Mouse (Mus musculus) cerebellum, adult (tissue): ENCODE measurements around the gene Nrgn.

Experiments
- ATAC-seq: cut with Nextera tagmentation; 2 replicates; pipeline ENCODE4 v1.9.2; 2017; ENCODE audit warnings: mild to moderate bottlenecking, moderate library complexity, mixed read lengths; ENCODE audit not compliant: insufficient number of reproducible peaks, low FRiP score, low TSS enrichment

Gene Nrgn

DNA sequence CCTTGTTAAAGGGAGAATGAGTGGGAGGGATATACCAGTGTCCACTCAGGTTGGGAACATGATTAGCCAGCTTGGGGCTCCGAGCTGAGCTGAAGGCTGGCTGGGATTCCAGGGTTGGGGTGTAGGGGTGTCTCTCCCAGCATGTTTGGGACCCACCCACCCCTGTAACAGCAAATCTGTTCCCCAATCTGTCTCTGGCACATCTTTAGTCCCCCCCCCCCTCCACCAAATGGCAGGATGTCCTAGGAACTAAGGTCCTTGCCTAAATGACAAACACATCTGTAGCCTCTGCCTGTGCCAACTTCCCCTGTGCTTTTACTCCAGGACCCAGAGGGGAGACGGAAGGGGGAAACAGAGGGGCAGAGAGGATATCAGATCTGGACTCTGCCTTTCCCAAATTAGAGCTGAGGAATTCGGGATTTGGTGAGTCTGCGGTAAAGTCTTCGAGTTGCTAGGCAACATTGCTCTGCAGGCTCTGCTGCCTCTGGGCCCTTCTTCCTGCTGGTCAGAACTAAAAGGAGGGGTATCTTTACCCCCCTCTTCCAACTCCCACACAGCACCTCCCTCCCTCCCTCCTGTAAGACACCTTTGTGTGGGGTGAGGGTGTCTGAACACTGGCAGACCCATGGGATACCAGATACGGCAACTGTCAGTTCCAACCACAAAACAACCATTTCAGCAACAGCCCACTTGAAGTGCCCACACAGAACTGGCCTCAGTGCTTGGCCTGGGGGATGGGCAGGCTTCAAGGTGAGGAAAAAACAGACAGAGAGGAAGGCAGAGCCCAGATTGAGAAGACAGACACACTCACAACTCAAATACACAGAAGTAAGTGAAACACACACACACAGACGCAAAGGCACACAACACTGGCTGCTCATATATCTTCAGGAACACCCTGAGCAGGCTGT, 2.4 kb upstream of the Nrgn start, which contains the start of gene Siae:
Gene Siae, plus strand, starts transcription at position 861 of the 911 bp plus-strand sequence.
- no peak for ATAC-seq

DNA sequence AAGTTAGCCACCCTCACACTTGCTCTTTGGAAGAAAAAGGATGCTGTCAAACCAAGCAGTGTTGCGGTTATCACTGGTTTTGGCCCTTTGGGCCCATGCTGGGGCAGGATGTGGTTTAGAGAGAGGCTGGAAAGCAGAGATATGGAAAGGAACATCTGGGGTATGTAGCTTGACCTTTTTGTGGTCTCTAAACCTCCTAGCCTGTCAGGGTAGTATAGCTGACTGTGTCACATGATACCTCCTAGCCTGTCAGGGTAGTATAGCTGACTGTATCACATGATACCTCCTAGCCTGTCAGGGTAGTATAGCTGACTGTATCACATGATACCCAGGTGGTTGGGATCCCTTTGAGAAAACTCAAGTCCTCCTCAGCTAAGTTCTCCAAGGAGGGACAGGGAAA, 1.6 kb upstream of the Nrgn start:
- ATAC-seq: no peak

DNA sequence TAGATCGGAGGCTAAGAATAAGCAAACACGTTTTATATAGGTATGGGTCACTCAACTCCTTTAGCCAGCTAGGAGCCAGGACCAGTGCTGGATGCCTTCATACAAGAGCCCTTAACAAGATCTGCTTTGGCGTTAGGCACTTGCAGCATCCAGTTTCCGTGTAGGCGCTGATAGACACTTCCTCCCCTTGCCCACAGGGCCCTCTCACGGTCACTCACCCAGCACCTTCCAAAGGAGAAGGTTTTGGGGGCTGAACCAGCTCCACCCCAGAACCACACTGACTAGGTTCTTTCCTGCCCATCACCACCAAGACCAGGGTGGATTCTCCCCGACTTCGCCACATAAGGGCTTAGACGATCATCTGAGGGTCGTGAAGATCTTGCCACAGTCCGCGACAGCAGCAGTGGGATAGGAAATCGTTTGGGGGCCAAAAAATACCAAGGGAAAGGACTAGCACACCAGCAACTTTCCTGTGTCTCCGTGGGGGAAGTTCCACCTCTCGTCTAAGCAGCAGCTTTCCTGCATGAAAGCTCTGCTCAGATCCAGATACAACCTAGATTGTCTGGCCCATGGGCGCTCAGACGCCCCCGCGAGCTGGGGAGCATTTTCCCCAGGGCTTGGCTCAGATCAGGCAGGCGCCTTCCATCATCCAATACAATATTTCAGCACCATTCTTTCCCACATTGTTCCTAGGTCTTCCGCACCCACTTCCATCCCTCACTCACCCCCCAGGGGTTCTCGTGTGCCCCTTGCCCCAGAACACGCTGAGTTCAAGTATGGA, 763 bp downstream of the Nrgn start:
- ATAC-seq: no peak

DNA sequence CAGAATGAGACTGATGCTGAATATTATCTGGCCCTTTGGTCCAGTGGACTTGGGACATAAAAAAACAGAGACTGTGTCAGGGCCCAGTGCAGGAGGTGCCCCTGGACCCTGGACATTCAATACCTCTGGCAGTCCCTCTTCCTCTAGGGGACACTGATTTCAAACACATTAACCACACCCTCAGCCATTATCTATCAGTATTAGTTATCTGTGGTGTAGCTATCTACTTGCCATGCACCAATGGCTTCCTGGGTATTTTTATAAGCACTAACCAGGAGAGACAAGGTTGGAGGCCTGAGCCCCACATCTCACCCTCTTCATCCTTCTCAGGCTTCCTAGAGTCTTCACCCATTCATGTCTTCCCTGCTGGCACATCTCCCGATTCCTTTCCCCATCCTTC, 2.3 kb downstream of the Nrgn start:
- no peak for ATAC-seq

DNA sequence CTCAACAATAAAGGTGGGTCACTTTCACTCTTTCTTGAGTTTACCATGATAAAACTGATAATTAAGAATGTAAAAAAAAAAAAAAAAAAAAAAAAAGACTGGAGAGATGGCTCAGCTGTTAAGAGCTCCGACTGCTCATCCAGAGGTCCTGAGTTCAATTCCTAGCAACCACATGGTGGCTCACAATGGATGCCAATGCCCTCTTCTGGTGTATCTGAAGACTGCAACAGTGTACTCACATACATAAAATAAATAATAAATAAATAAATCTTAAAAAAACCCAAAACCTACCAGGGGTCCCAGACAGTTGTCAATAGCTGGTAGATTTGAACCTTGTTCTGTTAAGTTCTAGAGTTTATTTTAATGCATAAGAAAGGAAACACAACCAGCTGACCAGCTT, 5.8 kb downstream of the Nrgn start:
- no peak for ATAC-seq

DNA sequence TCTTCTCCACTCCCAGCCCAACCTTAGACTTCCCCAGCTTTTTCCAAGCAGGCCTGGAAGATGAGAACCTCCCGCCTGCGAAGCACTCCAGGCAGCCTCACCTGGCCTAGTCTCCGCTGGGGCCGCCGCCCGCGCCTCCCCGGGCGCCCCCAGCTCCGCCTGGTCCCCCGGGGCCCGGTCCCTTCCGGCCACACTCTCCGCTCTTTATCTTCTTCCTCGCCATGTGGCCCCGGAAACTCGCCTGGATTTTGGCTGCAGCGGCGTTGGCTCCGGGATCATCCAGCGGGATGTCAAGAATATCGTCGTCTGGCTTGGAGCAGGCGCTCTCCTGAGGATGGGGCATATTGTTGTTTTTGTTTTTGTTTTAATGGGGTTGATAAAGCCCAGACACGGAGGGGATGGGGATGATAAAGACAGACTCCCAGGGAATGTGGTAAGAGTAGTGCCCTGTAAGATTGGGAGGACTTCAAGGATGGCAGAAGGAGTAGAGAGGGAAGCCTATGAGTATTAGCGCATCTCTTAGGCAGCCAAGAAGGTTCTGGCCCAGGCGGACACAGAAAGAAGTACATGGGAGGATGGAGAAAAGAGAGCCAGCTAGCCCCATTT, 6.8 kb downstream of the Nrgn start:
- ATAC-seq: no peak

DNA sequence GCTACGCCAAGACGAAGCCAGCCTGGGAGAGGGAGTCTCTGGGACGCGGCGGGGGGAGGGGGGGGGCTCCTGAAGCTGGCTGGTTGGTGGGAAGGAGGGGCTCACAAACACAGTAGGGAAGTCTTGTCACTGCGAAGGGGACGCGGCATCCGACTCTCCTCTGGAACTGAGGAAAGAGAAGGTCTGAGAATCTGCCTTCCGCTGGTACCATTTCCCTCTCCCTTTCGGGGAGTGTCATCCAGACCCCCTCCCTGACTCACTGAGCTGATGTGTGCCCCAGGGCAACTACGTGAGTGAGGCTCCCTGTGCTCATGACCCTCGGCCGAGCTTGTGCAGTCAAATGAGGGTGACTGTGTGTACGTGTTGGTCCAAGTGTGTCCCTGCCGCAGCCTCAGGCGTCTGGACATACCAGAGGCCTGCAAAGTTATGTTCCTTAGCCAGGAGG, 7.5 kb downstream of the Nrgn start:
- ATAC-seq: 0 out of 2 replicates have a peak, but pooled peaks have one; percentile 26

DNA sequence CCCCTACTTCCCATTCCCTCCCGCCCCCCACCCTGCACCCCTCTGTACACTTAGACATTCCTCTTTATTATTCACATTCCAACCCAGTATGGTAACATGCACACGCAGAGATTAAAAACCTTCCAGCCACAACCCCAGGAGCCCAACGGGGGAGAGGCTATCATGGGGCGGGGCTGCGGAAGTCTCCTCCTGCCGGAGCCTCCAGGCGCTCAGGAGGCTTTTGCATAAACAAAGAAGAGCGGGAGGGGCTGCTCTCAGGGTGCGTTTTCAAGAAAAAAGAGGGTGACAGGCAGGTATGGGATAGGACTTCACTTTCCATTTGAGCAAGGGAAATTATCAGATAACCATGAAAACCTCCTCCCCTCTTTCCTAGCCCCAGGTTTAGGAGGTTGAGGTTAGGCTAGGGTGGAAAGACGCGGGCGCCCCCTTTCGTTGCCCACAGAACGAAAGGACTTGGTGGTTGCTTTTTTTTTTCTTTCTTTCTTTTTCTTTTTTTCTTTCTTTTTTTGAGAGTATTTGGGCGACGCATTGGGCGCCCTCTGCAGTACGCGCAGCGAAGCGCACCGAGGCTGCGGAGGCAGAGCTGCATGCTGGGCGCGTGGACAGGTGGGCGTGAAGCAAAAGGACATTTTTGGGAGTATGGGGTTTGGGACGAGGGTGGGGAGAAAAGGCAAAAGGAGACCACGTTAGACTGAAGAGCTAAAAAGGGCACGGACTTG, 8.1 kb downstream of the Nrgn start:
- ATAC-seq: peak; percentile 47; the same call in 1 of the 2 replicates

DNA sequence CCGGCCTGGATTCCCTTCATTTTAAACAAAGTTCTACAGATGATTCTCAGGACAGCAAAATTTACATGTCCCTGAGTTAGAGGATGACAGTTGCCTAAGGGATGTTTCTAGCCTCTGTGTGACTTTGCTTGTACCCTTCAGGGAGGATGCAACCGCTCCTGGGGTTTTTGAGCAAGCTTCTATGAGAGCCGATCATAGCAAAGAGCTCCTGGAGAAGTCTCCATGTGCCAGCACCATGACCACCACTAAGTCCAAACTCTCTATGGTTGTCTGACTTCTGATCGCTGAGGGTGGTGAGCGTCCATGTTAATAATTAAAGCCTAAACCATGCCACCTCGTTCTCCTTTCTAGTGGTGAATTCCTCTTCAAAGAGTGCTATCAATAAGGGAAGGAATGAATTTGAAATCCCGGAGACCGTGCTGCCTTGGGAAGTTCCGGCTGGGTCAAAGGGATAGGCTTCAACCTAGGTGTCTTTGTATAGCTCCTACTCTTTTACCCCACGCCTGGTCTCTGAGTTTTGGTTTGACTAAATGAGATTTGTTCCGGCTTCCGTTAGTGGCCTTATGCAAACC, 8.7 kb downstream of the Nrgn start:
- no peak for ATAC-seq

DNA sequence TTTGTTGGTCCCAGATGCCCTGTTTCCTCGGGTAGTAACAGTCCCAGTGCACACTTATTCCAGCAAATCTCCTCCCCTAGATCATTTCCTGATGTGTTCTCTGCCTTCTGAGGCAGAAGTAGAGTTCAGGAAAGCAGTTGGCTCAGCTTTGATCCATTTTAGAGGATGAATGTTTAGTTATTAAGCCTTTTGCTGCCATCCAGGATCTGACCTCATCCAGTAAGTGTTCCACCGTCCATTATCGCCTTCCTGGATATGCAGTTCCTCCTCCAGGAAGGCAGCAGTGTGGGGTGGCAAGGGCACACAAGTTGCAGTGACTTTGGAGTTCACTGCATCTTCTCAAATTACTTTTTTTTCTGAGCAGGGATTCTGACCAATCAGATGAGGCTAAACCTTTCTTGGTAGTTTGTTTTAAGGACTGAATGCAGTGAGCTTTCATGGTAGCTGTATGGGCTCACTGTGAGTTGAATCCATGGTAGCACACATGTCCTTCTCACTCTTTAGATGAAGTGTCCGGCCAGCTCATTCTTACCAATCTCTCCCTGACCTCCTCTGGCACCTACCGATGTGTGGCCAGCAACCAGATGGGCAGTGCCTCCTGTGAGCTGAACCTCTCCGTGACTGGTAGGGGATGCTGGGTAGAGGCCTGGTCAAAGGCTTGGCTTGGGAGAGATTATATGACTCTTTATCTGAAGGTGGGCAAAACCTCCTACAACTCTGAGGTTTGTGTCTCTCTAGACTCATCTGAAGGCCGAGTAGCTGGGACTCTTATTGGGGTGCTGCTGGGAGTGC, 10.7 kb downstream of the Nrgn start:
- no peak for ATAC-seq

DNA sequence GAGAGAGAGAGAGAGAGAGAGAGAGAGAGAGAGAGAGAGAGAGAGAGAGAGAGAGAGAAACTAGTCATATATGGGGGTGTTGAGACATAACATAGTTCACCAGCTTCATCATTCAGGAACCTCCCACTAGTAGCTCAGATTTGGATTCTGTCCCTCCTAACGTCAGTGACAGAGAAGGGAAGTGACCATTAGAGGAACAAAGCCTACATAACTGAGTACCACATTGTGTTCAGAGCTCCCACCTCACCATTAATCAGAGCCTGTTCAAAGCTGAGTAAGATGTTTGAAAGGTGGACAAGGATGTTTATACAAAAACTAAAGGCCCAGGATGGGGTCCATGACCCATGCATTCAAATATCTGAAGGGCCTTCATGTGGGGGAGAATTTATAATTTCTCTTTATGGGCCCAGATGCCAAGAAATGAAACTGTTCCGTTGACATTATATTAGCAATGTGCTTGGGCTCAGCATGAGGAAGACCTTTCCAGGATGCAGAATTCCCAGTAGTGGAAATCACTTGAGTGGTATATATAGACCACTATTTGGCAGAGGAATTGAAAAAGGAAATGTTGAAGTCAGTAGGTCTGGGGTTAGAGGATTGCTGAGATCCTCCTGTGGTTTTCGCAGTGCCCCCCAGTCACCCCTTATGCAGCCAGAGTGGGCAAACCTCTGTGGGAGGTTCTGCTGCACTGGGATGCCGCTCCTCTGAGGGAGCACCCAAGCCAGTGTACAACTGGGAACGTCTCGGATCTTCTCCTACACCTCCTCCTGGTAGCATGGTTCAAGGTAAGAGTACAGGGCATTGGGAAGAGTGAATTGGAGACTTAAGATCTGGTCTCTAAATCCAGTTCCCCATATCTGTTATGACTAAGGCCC, 11.8 kb downstream of the Nrgn start:
- ATAC-seq: no peak

DNA sequence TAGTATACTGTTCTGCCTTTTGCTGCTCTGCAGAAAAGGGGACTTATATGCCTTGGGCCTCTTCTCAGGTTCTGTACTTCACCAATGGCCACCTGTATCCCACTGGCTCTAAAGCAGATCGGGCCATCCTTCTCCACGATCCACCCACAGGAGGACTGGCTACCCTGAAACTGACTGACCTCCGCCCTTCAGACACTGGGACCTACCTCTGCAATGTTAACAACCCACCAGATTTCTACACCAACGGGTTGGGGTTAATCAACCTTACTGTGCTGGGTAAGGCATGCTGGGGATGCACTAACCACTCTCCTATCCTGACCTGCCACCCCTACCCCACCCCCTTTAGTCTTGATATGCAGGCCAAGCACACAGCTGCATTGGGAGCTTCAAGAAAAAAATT, 12.5 kb downstream of the Nrgn start:
- no peak for ATAC-seq

DNA sequence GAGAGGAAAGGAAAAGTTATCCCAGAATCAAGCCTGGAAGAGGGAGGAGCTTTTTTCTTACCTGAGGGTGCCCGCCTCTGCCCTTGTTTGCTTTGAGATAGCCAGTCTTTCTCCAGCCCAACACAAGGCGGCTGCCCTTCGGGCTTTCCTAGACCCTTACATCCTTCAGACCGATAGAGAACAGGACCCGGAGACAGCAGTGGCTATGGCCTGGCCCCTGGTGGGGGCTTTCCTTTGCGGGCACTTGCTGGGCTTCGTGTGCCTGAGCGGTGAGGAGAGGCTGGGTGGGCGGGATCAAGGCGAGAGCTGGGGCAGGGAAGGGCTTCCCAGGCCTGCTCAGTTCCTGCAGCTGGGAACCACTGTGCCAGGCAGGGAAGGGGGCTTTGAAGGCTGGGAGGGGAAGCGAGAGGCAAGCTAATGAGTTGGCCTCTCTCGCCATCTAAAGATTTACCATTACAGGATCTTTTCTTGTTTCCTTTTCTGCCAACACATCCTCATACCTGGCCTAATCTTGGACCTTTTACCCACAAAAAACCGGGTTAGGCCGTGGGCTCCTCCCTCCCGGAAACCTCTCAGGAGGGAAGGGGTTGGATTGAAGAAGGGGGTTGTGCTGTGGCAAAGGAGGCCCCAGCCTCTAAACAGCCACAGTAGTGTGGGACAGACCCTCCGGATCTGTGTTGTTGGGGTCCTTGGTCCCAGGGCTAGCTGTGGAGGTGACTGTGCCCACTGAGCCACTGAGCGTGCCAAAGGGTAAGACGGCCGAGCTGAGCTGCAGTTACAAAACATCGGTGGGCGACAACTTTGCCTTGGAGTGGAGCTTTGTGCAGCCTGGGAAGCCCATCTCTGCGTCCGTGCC, 13.3 kb downstream of the Nrgn start, which contains the start of gene Vsig2:
Gene Vsig2, plus strand, starts transcription at position 86 of the 856 bp plus-strand sequence.
- ATAC-seq: no peak

DNA sequence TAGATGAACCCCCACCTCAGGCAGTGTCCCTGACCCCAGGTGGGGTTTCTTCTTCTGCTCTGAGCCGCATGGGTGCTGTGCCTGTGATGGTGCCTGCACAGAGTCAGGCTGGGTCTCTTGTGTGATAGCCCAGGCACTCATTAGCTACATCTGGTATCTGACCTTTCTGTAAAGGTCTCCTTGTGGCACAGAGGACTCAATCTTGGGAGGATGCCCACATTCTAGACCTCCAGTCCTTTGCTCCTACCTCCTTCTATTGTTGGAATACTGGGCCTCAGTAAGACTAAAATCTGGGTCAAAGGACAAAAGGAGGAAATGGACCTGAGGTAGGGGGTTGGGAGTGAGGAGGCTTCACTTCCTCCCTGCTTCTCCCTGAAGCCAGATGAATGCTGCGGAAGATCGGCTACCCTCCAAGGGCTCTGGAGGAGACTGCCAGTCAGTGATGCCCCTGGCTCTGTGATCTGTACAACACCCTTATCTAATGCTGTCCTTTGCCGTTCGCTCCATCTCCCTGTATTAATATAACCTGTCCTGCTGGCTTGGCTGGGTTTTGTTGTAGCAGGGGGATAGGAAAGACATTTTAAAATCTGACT, 14.9 kb downstream of the Nrgn start:
- no peak for ATAC-seq

DNA sequence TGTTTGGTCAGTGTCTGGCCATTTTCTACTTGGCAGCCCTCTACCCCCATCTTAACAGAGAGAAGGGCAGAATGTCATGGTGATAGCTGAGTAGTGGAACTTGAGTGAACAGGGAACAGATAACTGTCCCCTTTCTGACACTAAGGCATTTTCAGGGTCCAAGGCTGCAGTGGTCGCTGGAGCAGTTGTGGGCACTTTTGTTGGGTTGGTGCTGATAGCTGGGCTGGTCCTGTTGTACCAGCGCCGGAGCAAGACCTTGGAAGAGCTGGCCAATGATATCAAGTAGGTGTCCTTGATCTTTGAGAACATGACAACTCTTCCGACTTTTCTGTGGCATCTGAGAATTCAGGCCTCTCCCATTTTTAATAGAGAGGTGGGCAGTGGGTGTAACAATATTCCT, 15.9 kb downstream of the Nrgn start:
- ATAC-seq: no peak

DNA sequence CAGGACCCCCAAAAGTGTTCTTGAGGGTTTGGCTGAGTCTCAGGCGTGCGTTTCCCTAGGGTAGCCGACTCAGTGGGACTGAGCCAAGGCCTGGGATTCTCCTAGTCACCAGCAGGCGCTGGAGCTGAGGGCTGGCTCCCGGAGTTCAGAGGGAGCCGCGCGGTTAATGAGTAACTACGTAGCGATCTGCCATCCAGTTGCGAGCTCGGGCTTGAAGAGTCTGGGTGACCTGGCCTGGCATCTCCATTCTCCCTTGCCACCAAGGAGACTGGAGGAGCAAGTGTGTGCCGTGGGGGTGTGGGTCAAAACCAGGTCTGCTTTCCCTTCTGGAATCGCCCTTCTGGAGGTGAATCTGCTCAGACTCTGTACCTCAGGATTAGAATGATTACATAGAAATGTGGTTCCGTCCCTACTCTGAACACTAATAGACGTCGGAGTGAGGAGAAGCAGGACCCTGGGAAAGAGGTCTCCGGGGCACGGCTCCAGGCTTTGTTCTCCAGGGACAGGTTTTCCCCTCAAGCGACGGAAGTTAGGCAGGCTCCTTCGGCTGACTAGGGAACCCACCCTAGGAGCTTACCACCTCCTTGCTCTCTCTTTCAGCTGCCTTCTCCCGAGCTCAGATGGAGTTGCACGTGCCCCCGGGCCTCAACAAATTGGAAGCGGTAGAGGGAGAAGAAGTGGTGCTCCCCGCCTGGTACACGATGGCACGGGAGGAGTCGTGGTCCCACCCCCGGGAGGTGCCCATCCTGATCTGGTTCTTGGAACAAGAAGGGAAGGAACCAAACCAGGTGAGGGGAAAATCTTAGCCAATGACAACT, 21.6 kb downstream of the Nrgn start:
- peak; percentile 66 for ATAC-seq
